Mouse (Mus musculus): ENCODE results near the gene Nfib. TPM values are rescaled to one million over a fixed set of nuclear protein-coding genes. Genes with fewer than 3 reads are reported as not detected.
A peak's percentile ranks its signal among the peaks of the same experiment; 100 is the strongest.

Gene Nfib
- polyA plus RNA-seq, 1 experiment: 48.1 TPM

DNA sequence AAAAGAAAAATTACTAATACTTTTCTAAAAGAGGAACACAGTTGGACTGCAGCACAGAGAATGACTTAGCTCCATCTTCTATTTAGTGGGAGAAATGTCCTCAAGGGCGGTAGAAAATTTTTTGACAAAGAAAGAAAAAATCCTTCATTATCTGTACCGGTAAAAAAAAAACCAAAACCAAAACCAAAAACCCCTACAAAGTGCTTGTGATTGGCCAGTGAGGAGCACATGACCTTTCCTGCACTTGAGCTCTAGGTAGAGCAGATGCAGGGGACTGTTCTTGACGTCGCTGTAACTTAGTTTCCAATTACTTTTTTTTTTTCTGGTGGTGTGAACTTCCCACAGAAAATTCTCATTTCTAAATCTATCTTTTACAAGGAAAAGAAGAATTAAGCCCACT lies 384.5 kb downstream of the Nfib start:
- no peak overlapping the region for H3K4me3 ChIP-seq (replicated peaks; ENCODE audit: extremely low read depth, low read depth, low read length)
- no peak for TF ChIP-seq POLR2A (IDR thresholded peaks at IDR 0.05; ENCODE audit: borderline replicate concordance, extremely low read depth, low read depth, low read length)
- TF ChIP-seq CTCF (IDR thresholded peaks at IDR 0.05; ENCODE audit: insufficient read depth, low read length): no peak
- no peak for DNase-seq
- 60% methylated on average over 4 of the region's 4 CpGs for WGBS
- no peaks in the 10 kb centered on the region; the same call in 1 of the 2 replicates for H3K4me1 ChIP-seq (ENCODE audit: control insufficient read depth, insufficient read depth, low read length)

DNA sequence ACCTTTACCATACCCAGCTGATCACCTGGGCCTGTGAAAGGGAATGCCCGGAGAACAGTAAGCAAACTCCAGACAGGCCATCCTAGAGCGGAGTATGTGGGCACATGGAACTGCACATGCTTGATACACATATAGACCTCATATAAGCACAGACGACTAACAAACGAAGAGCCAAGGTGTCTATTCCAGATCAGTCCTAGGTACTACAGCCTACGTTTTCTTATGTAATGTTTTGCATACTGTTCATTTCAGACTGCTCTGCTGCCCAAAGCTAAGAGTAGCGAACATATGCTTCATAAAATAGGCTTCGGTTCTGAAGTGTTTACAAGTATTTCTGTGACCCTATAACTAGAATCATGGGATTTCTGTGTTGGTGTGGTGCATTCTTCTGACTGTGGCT lies 386.2 kb downstream of the Nfib start:
- WGBS: 83% methylated on average over 7 of the region's 7 CpGs
- H3K4me3 ChIP-seq (replicated peaks; ENCODE audit: extremely low read depth, low read depth, low read length): no peak overlapping the region

DNA sequence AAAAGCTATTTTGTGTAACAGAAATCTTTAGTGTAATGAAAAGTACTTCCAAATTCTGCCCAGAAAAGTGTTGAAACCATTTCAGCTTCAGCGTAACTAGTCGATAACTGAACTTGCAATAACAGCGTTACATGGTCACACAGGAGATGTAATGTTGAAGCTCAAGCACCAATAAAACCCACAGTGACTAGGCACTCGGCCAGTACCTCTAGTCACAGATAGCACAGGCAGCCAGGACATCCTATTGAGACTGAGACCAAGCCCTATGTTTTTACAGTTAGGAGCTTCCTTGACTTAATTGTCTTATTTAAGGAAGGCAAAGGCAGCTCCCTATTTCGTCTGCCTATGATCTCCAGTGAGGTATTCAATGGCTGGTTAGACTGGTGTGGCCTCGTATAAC lies 389.4 kb downstream of the Nfib start:
- WGBS: 49% methylated on average over 6 of the region's 6 CpGs
- DNase-seq: no peak
- Histone ChIP-seq H3K4me1 (ENCODE audit: control insufficient read depth, insufficient read depth, low read length) (no peaks in the 10 kb centered on the region; the same call in 1 of the 2 replicates), H3K4me3 (replicated peaks; ENCODE audit: extremely low read depth, low read depth, low read length) (no peak overlapping the region)
- TF ChIP-seq CTCF (IDR thresholded peaks at IDR 0.05; ENCODE audit: insufficient read depth, low read length): no peak
- no peak for TF ChIP-seq POLR2A (IDR thresholded peaks at IDR 0.05; ENCODE audit: borderline replicate concordance, extremely low read depth, low read depth, low read length)

More for the DNA sequence above, 386.2 kb downstream of the Nfib start:
- TF ChIP-seq CTCF (IDR thresholded peaks at IDR 0.05; ENCODE audit: insufficient read depth, low read length) (no peak), POLR2A (IDR thresholded peaks at IDR 0.05; ENCODE audit: borderline replicate concordance, extremely low read depth, low read depth, low read length) (no peak)
- no peak for DNase-seq
- H3K4me1 ChIP-seq (ENCODE audit: control insufficient read depth, insufficient read depth, low read length): no peaks in the 10 kb centered on the region; the same call in 1 of the 2 replicates

DNA sequence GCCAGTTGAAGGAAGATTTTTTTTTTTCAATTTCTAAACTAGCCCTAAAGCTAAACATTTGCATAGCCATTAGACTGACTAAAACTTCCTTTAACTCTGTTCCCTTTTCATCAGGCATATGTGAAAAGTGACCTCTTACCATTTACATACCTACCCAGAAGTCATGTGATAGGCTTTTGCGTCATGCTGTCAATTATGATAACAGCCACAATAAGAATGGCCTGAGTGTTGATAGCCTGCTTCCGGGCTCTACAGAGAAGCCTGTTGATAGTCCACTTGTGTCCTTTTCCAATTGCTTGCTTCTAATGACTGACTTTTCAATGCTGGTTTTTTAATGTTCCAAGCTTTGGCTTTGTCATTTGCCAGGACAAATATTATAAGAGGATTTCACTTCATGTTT lies 389.8 kb downstream of the Nfib start:
- H3K4me1 ChIP-seq (ENCODE audit: control insufficient read depth, insufficient read depth, low read length): no peaks in the 10 kb centered on the region; the same call in 1 of the 2 replicates
- no peak for TF ChIP-seq POLR2A (IDR thresholded peaks at IDR 0.05; ENCODE audit: borderline replicate concordance, extremely low read depth, low read depth, low read length)
- no peak for TF ChIP-seq CTCF (IDR thresholded peaks at IDR 0.05; ENCODE audit: insufficient read depth, low read length)
- no peak overlapping the region for H3K4me3 ChIP-seq (replicated peaks; ENCODE audit: extremely low read depth, low read depth, low read length)
- DNase-seq: no peak
- 43% methylated on average over 2 of the region's 2 CpGs for WGBS

DNA sequence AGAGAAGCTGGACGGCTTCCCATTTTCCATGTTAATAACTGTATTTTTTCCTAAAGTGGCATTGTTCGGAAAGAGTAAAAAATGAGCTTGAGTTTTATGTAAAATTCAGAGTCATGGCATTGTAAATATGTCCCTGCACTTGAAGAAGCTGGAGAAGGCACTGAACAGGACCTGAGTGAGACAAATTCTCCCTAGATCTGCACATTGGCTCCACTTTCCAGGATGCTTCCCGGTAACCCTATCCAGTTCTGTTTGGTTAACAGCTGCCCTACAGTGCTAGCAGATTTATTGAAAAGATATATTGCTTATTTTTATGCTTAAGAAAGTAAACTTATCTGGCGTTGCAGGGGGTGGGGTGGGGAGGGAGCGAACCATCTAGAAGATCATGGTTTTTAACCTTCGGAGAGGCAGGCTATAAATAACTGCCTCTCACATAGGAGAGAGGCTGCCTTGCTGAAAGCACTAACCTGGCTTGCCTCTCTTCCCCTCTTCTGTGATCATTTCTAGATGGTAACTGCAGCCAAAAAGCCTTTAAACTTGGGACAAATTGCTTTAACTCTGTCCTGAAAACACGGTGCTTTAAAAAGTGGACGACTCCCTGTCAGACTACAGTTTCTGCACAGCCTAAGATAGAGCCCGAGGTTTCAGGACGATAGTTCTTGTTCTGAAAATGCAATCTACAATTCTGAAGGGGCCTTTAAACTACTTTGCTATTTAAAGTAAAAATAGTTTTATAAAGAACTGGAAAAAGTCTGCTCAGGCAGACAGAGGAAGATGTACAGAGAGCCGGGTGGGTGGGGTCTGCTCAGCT lies 394.4 kb downstream of the Nfib start:
- 55% methylated on average over 11 of the region's 11 CpGs for WGBS
- DNase-seq: no peak
- Histone ChIP-seq H3K4me3 (replicated peaks; ENCODE audit: extremely low read depth, low read depth, low read length) (no peak overlapping the region), H3K4me1 (ENCODE audit: control insufficient read depth, insufficient read depth, low read length) (peaks cover 8% of the 10 kb centered on the region)
- TF ChIP-seq CTCF (IDR thresholded peaks at IDR 0.05; ENCODE audit: insufficient read depth, low read length) (no peak), POLR2A (IDR thresholded peaks at IDR 0.05; ENCODE audit: borderline replicate concordance, extremely low read depth, low read depth, low read length) (no peak)

DNA sequence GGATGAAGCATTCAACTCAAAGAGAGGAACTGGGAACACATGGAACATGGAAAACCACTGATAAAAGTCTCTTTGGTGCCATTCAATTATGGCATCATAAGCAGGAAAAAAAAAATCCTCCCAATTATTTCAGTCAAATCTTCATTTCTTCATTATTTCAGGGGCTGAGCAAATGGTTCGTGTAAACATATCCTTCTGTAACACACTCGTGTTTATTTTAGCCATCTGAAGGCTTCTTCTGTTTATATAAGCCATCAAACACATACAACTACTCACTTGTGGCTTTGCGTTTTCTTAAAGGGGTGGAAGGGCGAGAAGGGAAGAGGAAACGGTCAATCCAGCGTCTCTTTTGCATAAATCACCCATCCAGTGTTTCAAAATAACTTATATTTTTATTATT lies 399.5 kb downstream of the Nfib start:
- WGBS: 20% methylated on average over 6 of the region's 6 CpGs
- no peak for DNase-seq
- TF ChIP-seq POLR2A (IDR thresholded peaks at IDR 0.05; ENCODE audit: borderline replicate concordance, extremely low read depth, low read depth, low read length) (no peak), CTCF (IDR thresholded peaks at IDR 0.05; ENCODE audit: insufficient read depth, low read length) (no peak)
- H3K4me3 ChIP-seq (replicated peaks; ENCODE audit: extremely low read depth, low read depth, low read length): no peak overlapping the region
- H3K4me1 ChIP-seq (ENCODE audit: control insufficient read depth, insufficient read depth, low read length): peaks cover 27% of the 10 kb centered on the region

DNA sequence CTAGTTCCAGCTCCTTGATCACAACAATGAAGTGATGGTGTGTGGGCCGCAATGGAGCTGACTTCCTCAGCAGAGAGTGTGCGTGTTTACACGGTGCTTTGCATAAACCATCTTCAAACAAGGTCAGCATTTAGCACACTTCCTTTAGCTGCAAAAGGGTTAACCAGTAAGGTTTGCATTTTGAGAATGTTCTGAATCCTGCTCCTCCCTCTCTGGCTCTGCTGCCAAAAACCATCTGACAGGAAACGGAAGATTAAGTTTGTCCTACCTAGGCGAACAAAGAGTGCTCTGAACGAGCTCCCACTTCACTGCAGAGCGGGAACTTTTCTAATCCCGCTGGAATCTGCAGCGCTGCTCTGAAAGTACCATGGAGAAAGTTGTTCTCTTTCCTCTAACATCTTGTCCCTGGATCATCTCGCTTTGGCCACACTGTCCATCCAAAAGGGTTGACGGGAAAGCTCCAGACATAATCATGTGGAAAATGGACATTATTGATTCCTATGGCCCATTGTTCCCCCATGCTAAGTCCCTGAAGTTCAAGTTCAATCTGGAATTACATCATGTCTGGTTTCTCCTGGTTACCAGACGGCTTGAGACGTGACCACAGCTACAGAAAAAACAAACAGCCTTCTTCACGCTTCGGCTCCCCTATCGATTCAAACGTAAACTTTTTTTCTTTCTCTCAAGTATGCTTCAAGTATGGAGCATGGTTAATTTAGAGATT lies 401.2 kb downstream of the Nfib start:
- DNase-seq: peak; percentile 52
- 7% methylated on average over 17 of the region's 17 CpGs for WGBS
- Histone ChIP-seq H3K4me1 (ENCODE audit: control insufficient read depth, insufficient read depth, low read length) (peaks cover 27% of the 10 kb centered on the region), H3K4me3 (replicated peaks; ENCODE audit: extremely low read depth, low read depth, low read length) (peak overlapping the region; percentile 59)
- no peak for TF ChIP-seq CTCF (IDR thresholded peaks at IDR 0.05; ENCODE audit: insufficient read depth, low read length)
- TF ChIP-seq POLR2A (IDR thresholded peaks at IDR 0.05; ENCODE audit: borderline replicate concordance, extremely low read depth, low read depth, low read length): peak; percentile 20; the same call in 1 of the 2 replicates

DNA sequence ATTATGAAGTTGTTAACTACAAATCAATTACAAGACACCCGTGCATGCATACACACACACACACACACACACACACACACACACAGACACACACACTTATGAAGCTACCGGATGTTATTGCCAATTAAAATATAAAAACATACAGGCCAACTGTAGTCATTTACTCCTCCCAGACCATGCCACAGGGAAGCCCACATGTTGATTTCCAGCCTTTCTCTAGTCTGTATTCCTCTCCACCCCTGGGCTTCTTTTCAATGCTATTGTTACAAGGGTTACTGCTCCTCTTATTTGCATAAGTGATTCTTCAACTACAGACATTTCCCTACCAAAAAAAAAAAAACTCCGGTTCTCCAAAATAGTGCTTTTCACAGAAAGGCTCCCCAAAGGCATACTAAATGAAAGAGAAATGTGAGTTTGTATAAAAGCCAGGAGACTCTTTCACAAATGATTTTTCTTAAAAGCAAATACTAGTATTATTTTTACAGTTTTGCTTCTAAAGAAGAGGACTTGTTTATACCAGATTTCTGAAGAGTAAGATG lies 402.1 kb downstream of the Nfib start:
- DNase-seq: no peak
- TF ChIP-seq CTCF (IDR thresholded peaks at IDR 0.05; ENCODE audit: insufficient read depth, low read length) (no peak), POLR2A (IDR thresholded peaks at IDR 0.05; ENCODE audit: borderline replicate concordance, extremely low read depth, low read depth, low read length) (no peak)
- Histone ChIP-seq H3K4me3 (replicated peaks; ENCODE audit: extremely low read depth, low read depth, low read length) (no peak overlapping the region), H3K4me1 (ENCODE audit: control insufficient read depth, insufficient read depth, low read length) (peaks cover 27% of the 10 kb centered on the region)
- WGBS: 55% methylated on average over 3 of the region's 3 CpGs

DNA sequence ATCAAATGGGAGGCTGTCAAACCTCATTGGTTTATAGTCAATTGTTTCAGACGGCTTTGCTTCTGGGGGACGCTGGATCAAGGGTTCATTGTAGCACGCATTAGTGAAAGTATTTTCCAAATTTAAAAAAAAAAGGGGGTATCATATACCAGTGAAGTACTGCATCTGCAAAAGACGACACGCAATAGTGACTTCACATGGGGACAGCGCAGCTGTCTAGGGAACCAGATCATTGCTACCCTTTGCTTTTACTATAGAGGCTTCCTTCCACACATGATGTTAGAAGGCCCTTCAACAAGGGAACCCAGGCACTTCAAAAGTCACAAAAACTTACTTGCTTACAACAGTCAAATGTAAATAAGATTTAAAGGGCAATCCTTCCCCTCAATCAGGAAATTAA lies 402.6 kb downstream of the Nfib start:
- 92% methylated on average over 6 of the region's 6 CpGs for WGBS
- TF ChIP-seq CTCF (IDR thresholded peaks at IDR 0.05; ENCODE audit: insufficient read depth, low read length) (no peak), POLR2A (IDR thresholded peaks at IDR 0.05; ENCODE audit: borderline replicate concordance, extremely low read depth, low read depth, low read length) (no peak)
- H3K4me3 ChIP-seq (replicated peaks; ENCODE audit: extremely low read depth, low read depth, low read length): no peak overlapping the region
- H3K4me1 ChIP-seq (ENCODE audit: control insufficient read depth, insufficient read depth, low read length): peaks cover 27% of the 10 kb centered on the region
- no peak for DNase-seq

All from lung, adult 2 months (tissue).